Mouse (Mus musculus) B cell, adult 67 days (primary cell): ENCODE results near the gene Ackr4. TPM values are rescaled to one million over a fixed set of nuclear protein-coding genes. Genes with fewer than 3 reads are reported as not detected.

Source experiments
- total RNA-seq, 2 experiments: library from RNA; stranded (reverse); gene quantifications; 4 replicates each; pipeline ENCODE4 v1.2.4; 2023

Gene Ackr4
- not detected for total RNA-seq

GRCm38 (mm10) chr9:104126833-104127232 is at the start of gene Ackr4:
TSS of gene Ackr4 (minus strand) at chr9:104126933.

GRCm38 (mm10) chr9:104063244-104063961 is 63.3 kb downstream of the Ackr4 start, which contains the start of gene Acad11:
TSS of gene Acad11 (plus strand) at chr9:104063377.

DNA sequence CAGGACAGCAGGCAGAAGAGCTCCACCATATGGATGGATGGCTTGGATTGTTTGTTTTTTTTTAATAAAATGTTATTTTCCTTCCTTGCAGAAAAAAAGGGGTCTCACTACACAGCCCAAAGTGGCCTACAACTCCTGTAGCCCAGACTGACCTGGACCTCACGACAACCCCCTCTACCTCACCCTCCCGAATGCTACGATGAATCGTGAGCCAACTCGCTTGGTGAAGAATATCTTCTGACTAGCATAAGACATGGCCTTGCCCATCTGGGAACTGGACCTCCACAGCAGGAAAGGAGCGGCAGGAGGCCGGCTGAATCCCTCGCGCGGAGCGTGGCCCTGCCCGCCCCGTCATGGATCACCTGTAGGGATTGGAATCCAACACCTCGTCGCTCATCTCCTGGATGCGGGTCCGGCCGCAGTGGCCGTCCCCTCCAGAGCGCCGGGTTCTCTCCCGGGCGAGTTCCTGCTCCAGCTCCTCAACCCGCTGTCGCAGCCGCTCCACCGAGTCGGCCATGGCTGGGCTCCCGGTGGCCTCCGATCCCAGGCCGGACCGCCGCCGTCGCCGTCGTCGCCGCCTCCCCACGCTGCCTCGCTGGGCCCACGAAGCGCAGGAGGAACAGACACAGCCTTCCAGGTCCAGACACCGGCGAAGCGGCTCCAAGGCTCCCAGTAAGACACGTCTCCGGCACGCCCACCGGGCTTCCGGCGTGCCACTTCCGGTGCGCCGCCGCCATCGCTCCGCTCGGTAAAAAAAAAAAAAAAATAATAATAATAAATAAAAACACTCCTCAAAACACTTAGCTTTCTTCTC is 64.1 kb downstream of the Ackr4 start, which contains the start of gene Uba5:
Uba5 (minus strand) TSS at position 705 of the 814 bp plus-strand sequence.

GRCm38 (mm10) chr9:104040362-104040761 is 86.4 kb downstream of the Ackr4 start, which contains the start of gene Gm28305:
TSS of gene Gm28305 (plus strand) at chr9:104040662.

Other genes with a start within 250 kb of the Ackr4 start
- gene Nphp3, start 124.4 kb downstream of the Ackr4 start, total RNA-seq = 1 to 10 TPM; 5.5 to 8.8 TPM
- gene Gm28305, start 86.3 kb downstream of the Ackr4 start, total RNA-seq = not detected
- 10 to 100 TPM; 29.5 to 31.3 TPM for gene Uba5, start 63.8 kb downstream of the Ackr4 start, total RNA-seq
- gene Acad11, start 63.6 kb downstream of the Ackr4 start, total RNA-seq = 10 to 100 TPM; 18.3 to 19.2 TPM
- gene Dnajc13, start 136.0 kb upstream of the Ackr4 start, total RNA-seq = 100 to 1,000 TPM in 1 of 2 experiments, 10 to 100 TPM in 1; 94.5 to 100 TPM
- gene Acpp, start 210.8 kb upstream of the Ackr4 start, total RNA-seq = 1 to 10 TPM; 4.7 to 5.4 TPM